Mouse (Mus musculus) testis, postnatal 14 days (tissue): Measurements from ENCODE around the gene Rab25.

Experiments used
- DNase-seq: peaks from one replicate; pipeline ENCODE4 v3.0.0; 2021; ENCODE audit warnings: low spot score

Gene Rab25

DNA sequence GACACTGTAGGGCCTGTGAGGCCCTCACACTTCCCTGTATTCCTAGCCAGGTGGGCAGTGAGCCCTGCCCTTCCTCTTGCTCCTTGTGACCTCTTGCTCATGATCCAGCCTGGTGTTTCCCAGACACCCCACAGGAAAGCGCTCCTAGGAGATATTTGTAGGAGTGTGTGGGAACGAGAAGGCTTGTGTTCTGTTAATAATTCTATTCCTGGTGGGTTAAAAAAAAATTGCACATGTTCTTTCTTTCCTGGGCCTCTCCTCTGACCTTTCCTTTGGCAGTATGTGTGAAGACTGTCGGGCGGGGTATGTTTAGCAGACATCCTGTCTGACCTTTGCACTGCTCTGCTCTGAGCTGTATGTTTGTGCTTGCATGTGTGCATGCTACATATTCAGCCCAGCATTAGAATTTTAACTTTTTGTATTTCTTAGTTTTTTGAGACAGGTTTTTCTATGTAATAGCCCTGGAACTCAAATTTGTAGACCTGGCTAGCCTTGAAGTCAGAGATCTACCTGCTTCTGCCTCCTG lies 18.5 kb upstream of the Rab25 start:
- DNase-seq = no peak

DNA sequence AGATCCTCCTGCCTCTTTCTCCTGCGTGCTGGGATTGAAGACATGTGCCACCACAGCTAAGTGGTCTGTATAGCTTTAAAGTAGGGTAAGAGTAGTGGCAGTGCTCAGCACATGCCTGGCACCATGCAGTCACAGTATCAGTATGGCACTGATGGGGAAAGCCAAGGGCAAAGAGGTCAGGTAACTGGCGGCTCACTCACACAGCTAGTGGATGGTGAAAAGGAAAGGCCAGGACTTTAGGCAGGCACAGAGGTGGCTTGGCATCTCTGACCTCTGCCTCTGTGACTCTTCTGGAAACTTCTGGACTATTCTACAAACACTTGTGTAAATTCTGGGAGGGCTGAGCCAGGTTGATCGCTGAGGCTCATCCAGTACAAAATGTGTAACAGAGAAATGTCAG lies 18.0 kb upstream of the Rab25 start:
- no peak for DNase-seq

DNA sequence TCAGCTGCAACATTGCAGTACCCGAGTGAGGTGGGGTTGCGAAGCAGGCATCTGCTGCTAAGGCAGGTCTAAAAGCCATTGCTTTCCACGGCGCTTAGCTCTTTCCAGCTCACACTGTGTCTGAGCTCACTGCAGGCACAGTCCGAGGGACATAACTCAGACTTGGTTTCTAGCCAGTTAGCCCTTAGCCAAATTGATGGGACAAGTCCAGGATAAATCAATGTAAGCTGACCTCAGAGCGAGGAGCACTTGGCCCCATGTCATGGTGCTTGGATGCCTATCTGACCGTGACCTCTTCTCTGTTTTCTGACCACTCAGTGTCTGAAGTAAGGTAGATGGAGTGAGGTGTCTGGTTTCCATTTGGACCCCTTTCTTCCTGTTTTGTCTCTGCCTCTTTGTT lies 15.9 kb upstream of the Rab25 start:
- no peak for DNase-seq

DNA sequence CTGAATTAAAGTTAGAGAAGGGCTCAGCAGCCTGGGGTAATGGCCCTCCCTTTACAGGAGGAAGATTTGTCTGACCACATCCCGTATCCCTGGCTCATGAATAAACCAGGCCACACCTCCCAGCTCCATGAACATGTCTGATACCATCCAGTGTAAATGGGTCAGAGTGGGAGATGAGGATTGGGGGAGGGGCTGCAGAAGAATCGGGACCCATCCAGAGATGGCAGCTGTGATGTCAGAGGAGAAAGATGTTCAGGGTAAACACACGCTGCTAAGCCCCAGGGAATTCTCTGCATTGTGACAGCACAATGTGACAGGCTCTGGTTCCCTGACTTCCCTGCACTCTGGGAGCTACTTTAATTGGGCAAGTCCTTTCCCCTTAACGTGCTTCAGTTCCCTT lies 15.3 kb upstream of the Rab25 start:
- DNase-seq = no peak

DNA sequence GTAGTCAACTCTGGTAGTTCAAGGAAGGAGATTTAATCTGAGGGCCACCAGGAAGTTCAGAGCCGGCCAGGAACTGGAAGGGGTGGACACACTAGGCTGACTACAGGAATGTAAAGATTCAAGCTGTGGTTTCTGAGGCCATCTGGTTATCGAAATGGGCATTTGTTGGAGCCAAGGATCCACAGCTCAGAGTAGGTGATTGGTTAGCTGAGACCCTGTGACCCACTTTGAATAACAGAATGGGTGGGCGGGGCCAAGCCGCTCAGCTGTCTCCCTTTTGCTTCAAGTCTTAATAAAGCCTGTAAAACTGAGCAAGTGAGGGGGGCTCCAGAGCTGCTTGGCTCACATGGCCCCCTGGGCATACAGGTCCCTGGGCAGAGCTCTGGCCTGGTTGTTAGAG lies 13.9 kb upstream of the Rab25 start:
- no peak for DNase-seq

DNA sequence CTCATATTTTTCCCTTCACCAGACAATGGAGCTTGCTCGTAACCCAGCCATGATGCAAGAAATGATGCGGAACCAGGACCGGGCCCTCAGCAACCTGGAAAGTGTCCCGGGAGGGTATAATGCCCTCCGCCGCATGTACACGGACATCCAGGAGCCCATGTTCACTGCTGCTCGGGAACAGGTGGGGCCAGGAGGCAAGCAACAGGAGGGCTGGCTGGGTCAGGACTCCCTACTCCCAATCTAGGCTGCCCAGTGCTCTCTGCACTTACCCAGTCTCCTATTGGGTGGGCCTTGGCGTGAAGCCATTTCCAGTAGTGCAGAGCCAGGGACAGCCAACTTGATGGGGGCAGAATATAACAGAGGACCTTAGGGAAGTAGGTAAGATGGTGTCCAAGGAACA lies 11.5 kb upstream of the Rab25 start:
- DNase-seq = no peak

DNA sequence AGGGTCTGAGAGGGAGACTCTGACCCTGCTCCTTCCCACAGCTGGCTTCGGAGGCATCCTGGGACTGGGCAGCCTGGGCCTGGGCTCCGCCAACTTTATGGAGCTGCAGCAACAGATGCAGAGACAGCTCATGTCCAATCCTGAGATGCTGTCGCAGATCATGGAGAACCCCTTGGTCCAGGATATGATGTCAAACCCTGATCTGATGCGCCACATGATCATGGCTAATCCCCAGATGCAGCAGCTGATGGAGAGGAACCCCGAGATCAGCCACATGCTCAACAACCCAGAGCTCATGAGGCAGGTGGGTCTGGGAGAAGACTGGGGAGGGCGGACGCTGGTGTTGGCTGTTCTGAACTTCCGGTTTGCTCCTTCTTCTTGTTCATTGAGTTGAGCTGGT lies 8.5 kb upstream of the Rab25 start:
- no peak for DNase-seq

DNA sequence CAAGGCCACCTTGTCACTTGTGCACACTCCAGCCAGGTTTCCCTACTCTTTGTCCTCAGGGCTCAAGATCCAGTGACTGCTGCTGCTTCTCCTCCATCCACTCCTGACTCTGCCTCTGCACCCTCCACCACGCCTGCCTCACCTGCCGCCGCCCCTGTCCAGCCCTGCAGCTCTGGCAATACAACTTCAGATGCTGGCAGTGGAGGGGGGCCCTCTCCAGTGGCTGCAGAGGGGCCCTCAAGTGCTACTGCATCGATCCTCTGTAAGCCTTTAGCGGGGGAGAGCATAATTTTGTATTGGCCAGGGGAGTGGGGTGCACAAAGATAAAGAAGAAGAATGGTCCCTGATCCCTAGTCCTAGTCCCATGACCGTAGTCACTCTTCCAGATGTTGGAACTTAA lies 7.6 kb upstream of the Rab25 start:
- no peak for DNase-seq

DNA sequence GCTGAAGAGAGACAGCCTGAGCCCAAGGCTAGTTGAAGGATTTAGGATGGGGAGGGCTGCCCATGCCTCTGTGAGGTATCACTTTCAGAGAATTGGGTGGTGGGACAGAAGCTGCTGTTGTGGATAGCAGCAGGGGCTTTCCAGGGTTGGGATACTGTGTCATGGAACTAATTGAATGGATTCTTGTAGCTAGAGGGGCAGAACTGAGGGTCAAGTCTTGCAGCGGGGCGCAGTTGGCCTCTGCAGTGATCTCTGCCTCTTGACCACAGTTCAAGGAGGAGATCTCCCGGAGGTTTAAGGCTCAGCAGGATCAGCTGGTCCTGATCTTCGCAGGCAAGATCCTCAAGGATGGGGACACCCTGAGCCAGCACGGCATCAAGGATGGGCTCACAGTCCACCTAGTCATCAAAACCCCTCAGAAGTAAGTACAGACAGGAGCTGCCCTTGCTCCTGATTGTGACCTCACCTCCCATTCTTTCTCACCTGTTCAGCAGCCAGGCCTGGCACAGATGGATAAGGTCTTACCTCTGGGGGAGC lies 7.0 kb upstream of the Rab25 start:
- DNase-seq = no peak

DNA sequence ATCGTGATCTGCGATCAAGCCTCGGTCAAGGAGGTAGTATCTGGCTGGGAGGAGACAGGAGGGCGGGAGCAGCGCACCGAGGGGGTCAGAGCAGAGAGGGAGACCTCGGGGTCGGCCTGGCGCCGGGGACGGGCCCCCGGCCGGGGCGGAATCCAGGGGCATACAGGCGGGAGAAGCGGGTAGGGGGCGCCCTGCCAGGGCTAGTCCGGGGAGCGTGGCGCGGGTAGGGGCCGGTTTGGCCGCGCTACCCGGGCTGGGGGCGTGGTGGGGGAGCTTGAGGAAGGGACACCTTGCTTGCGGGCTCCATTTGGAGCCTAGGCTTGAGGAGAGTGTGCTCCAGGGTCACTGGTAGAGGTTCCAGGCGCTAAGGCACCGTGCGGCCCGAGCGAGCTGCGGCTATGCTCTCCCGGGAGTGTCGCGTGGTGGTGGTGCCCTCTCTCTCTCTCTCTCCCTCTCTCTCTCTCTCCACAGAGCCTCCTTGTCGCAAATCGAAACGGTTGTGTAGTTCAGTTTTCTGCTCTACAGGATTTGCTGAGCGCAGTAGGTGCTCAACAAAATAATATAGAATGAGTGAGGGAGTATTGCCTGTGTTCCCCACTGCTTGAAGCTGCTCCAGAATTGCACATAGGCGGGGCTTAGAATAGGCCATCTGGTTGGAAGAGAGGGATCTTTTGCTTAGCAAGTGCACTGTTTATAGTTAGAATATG lies 5.9 kb upstream of the Rab25 start:
- peak; percentile 83 for DNase-seq

DNA sequence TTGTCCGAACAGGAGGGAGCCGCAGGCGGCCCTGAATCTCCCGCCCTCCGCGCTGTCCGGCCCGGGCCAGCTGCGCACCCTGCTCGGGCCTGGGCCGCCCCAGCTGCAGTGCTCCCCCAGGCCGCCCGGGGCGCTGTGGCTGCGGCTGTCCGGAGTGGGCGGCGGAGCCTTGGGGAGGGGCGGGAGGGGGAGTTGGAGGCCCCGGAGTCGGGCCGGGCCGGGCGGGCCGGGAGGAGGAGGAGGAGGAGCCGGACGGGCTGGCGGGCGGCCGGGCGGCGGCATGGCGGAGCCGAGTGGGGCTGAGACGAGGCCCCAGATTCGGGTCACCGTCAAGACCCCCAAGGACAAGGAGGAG lies 5.4 kb upstream of the Rab25 start, which contains the start of gene Ubqln4:
Ubqln4 (plus strand) TSS at position 234 of the 355 bp plus-strand sequence.
- DNase-seq = peak; percentile 89

DNA sequence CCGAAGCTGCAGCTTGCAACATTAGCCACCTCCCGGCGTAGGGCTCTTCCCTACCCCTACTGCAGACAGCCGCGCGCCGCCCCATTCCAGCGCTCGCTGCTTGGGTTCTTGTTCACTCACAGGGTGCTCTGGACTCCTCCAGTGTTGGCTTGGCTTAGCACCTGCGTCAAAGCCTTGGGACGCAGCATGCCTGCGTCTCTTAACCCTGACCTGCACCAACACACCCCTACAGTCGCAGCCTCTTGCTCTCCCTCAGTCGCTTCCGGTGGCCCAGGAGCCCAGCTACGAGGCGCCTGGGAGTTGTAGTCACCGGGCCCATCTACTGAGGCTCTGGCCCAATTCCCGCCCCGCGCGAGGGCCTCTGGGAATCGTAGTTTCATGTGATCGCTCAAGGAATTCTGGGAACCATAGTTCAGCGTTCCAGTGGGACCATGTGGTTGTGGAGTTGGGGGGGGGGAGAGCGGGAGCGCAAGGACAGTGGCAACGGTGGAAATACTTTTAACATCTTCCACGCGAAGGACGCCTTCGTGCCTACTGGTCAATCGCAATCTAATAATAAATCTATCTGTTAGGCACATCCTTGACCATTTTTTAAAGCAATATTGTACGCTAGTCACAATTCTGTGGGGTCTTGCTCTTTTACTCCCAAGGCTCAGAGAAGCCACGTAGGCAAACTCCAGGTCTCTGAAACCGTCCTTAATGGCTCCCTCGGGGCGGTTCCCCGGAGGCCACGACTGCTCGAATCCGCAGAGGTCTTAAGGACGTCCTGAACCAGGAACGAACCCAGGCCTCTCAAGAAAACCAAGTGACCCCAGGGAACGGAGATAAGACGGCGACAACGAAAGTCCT lies 4.8 kb upstream of the Rab25 start, which contains the start of gene Lamtor2:
Lamtor2 (minus strand) TSS at position 399 of the 849 bp plus-strand sequence.
- peak; percentile 98 for DNase-seq

DNA sequence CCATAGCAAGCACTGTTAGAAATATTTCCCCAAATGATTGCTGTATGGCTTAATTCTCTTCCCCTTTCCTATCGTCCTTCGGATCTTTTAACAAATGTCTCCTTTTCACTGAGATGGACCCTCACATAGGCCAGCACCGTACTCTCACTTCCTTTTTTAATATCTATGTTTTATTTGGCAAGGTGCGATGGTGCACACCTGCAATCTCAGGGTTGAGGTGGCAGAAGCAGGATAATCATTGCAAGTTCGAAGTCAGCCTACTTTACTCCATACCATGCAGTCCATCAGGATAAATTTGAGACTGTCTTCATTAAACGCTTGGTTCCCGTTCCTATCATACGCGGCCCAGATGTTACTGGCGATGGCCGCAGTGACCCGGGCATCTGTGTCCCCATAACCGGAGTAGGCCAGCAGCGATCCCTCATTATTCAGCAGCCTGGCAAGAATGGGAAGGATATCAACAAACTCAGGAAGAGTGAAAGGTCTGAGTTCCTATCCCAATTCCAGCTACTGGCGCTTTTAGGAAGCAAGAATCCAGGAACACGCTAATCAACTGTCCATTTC lies 4.1 kb upstream of the Rab25 start:
- no peak for DNase-seq

DNA sequence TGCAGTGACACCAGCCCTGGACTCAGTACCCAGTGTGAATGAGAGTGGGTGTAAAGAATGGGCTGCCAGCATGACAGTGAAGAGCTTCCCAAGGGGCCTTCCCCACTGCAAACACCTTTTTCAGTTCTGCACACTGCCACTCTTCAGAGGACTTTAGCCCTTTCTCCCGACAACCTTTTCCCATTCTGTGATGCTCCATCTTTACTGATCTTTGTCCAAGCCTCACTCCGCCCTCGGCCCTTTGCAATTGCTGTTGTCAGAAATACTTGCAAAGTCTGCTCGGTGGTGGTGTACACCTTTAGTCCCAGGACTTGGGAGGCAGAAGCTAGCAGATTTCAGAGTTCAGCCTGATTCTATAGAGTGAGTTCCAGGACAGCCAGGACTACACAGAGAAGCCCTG lies 3.5 kb upstream of the Rab25 start:
- no peak for DNase-seq

DNA sequence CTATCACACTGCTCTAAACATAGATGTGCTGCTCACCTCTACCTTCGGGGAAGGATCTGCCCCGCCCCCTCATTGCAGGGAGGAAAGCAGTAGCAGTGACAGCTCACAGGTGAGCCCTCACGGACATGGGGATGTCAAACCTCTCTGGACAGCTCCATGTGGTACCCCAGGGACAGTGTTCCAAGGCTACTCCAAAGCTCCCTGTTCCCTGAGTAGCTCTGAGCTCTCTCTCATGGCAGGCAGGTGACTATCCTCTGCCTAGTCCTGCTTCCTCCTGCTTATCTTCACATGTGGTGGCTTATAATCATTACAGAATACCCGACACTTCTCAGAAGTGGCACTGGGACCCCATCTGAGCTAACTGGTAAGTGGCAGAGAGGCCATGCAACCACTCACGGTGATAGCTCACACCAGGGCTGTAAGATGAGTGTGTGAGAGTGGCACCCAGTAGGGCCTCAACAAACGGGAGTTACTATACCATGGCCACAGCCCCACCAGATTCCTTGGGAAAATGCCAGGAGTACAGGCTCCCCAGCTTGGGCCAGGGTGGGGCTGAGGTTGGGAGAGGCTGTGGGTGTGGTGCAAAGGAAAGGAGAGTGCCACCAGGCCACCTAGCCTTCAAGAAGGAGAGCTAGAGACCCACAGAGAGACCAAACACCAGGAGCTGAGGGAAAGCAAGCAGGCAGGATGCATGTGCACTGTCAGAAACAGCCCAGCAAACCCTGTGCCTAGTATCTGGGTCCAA lies 1.3 kb downstream of the Rab25 start:
- no peak for DNase-seq

DNA sequence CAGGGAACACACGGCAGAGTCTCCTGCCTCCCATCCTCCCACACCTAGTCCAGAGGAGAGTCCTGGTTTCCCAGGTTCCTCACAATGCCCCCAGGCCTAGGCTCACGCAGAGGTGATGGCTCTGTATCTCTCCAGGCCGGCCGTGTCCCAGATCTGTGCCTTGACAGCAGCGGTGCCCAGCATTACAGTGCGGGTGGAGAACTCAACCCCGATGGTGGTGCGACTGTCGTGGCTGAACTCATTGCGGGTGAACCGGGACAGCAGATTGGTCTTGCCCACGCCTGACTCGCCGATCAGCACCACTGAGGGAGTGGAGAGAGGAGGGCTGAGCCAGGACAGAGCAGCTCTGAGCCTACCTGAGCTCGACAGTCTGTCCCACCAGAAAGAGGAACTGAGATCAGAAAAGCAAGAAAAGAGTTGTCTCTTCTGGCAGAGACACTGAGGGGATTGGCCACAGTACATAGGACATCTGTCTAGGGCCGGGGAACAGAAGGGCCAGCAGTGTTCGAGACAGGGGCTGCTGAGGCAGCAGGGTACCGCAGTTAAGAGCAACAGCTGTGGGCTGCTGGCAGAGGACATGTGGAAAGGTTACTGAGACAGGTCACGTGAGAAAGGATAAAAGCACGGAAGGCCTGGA lies 3.0 kb downstream of the Rab25 start:
- no peak for DNase-seq

DNA sequence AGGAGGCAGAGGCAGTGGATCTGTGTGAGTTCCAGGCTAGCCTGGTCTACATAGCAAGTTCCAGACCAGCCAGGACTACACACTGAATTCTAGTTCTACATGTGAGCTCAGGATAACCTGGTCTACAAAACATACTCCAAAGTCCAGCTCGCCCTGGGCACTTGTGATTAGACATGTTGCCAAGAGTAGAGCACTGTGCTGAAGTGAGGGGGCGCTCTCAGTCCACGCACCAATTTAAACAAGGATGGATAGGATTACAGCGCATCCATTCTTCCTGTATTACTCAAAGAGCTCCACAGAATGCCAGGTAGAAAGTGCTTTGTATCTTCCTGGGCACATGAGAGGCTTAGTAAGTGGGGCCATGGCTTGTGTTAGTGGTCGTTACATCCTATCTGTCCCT lies 3.6 kb downstream of the Rab25 start:
- no peak for DNase-seq

DNA sequence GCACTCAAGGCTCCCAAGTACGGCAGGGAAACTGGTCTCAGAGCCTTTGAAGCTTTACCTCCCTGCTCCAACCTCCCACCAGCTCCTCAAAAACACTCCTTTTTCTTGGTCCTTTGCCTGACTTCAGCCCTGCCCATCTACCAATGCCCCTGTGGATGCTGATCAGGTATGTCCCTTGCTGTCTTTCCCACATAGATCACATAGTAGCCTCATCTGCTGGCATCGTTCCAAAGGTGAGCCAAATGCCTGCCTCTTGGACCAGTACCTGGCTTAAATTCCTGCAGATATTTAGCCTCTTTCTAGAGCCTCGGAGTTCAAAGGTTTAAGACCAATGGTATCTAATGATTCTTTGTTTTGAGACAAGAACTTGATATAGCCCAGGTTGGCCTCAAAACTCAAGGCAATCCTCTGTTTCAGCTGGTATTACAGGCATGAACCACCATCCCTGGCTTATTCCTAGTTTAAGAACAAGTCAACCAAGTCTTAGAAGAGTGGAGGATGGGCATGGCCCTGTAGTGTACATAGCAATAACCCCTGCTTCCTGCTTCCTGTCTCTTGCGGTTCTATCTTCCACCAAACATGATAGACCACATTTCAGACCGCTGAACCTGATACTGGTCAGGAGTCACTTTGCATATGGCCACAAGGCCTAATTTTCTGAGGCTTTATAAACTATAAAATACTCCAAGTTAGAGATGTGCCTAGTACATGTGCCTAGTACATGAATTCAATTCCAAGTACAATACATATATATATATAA lies 4.3 kb downstream of the Rab25 start:
- DNase-seq = no peak

DNA sequence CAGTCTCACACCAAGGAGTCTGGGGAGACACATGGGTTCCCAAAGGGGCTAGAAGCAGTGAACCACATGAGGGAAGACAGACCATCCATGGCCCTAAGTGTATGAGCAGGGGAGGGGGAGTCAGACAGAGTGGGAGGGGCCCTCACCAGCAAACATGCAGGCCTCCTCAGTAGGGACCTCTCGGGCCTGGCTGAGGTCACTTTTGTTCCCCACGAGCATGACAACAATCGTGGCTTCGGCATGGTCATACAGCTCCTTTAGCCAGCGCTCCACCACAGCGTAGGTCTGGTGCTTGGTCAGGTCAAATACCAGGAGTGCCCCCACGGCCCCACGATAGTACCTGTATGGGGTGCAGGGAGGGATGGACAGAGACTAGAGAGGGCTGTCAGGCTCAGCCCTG lies 4.9 kb downstream of the Rab25 start:
- no peak for DNase-seq

DNA sequence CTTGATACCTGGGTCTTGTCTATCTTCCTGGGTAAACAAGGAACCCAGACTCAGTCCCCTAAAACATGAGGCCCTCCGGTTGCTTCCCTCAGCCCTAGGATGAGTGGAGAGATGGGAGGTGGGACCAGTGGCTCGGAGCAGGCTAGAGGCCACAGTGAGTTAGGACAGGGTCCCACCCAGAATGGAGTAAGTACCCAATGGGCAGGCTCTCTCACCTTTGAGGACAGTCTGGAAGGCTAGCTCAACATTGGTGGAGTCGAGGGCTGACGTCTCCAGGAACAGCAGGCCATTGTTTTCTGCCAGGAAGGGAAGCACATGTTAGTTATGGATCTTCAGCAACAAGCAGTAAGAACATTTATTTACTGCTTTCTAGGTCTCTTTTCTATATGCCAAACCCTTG lies 5.6 kb downstream of the Rab25 start:
- DNase-seq = no peak
